Mouse (Mus musculus): ENCODE results near the gene Preb. TPM values are rescaled to one million over a fixed set of nuclear protein-coding genes. Genes with fewer than 3 reads are reported as not detected.

Preb gene
- total and polyA plus RNA-seq, 3 experiments, result 80.3 to 166 (median 84.6) TPM

GRCm38 (mm10) chr5:30921256-30922033 is 38.7 kb downstream of the Preb start, which contains the start of gene Khk:
Gene Khk (plus strand): TSS chr5:30921431.
- Histone ChIP-seq H3K4me3 (peak within 1 kb of the TSS; percentile 71), H3K27me3 (ENCODE audit: control insufficient read depth, insufficient read depth, low read length) (no peaks in the 10 kb centered on the region), H3K36me3 (ENCODE audit: control insufficient read depth, insufficient read depth, low read length) (no peaks in the 10 kb centered on the region), H3K27ac (peak within 1 kb of the TSS; percentile 84), H3K4me1 (ENCODE audit: control insufficient read depth, insufficient read depth, low read length) (peaks cover 6% of the 10 kb centered on the region), H3K79me2 (replicated peaks; ENCODE audit: control insufficient read depth, insufficient read depth, low read length) (no peaks in the 10 kb centered on the region), H3K9ac (ENCODE audit: low read depth, low read length) (peak within 1 kb of the TSS; percentile 47)
- DNase-seq, result peak; percentile 91 to 94
- intact Hi-C loops (cut with DNase I), result loop anchor here (5.0 kb wide), 2 partner anchors 41 to 126 kb away; partner anchors contain the start of genes Atraid, Preb and Slc5a6
- no peak; the same call in 1 of the 2 replicates for TF ChIP-seq EP300 (IDR thresholded peaks at IDR 0.05; ENCODE audit: insufficient read depth, low read depth, low read length)
- TF ChIP-seq POLR2A (IDR thresholded peaks at IDR 0.05; ENCODE audit: insufficient read depth, low read depth, low read length), result peak; percentile 91
- peak; percentile 81 for TF ChIP-seq CTCF (IDR thresholded peaks at IDR 0.05)
- WGBS, result 2% methylated on average over 40 of the region's 40 CpGs

- Histone ChIP-seq H3K4me1 (ENCODE audit: control insufficient read depth, insufficient read depth, low read length) (peaks cover 7% of the 10 kb centered on the region), H3K4me3 (no peak overlapping the region), H3K36me3 (ENCODE audit: control insufficient read depth, insufficient read depth, low read length) (no peaks in the 10 kb centered on the region), H3K9ac (ENCODE audit: low read depth, low read length) (no peak overlapping the region), H3K27ac (peak overlapping the region; percentile 84), H3K27me3 (ENCODE audit: control insufficient read depth, insufficient read depth, low read length) (no peaks in the 10 kb centered on the region), H3K79me2 (replicated peaks; ENCODE audit: control insufficient read depth, insufficient read depth, low read length) (no peaks in the 10 kb centered on the region)
- 68% methylated on average over 19 of the region's 19 CpGs for WGBS
- intact Hi-C loops (cut with DNase I), result loop anchor here (5.0 kb wide), 2 partner anchors 42 to 127 kb away; partner anchors contain the start of genes Atraid, Preb and Slc5a6
- TF ChIP-seq POLR2A (IDR thresholded peaks at IDR 0.05; ENCODE audit: insufficient read depth, low read depth, low read length) (no peak), EP300 (IDR thresholded peaks at IDR 0.05; ENCODE audit: insufficient read depth, low read depth, low read length) (no peak), CTCF (IDR thresholded peaks at IDR 0.05) (no peak)
- DNase-seq, result peak; percentile 56
These were observed 39.5 kb downstream of the Preb start for GRCm38 (mm10) chr5:30920621-30921020.

GRCm38 (mm10) chr5:30919831-30920614 is 40.1 kb downstream of the Preb start:
- no peak overlapping the region for H3K9ac ChIP-seq (ENCODE audit: low read depth, low read length)
- WGBS, result 75% methylated on average over 11 of the region's 11 CpGs
- H3K4me3 ChIP-seq, result no peak overlapping the region
- H3K27ac ChIP-seq, result no peak overlapping the region; the same call in 1 of the 2 replicates
- intact Hi-C loops (cut with DNase I), result loop anchor here (5.0 kb wide), 3 partner anchors 42 to 127 kb away; partner anchors contain the start of genes Atraid, Mapre3, Preb and Slc5a6
- TF ChIP-seq POLR2A (IDR thresholded peaks at IDR 0.05; ENCODE audit: insufficient read depth, low read depth, low read length), result no peak
- TF ChIP-seq CTCF (IDR thresholded peaks at IDR 0.05), result no peak
- no peak for TF ChIP-seq EP300 (IDR thresholded peaks at IDR 0.05; ENCODE audit: insufficient read depth, low read depth, low read length)
- no peaks in the 10 kb centered on the region for H3K36me3 ChIP-seq (ENCODE audit: control insufficient read depth, insufficient read depth, low read length)
- no peaks in the 10 kb centered on the region for H3K79me2 ChIP-seq (replicated peaks; ENCODE audit: control insufficient read depth, insufficient read depth, low read length)
- H3K27me3 ChIP-seq (ENCODE audit: control insufficient read depth, insufficient read depth, low read length), result no peaks in the 10 kb centered on the region
- peaks cover 12% of the 10 kb centered on the region for H3K4me1 ChIP-seq (ENCODE audit: control insufficient read depth, insufficient read depth, low read length)
- DNase-seq, result no peak

- H3K79me2 ChIP-seq (replicated peaks; ENCODE audit: control insufficient read depth, insufficient read depth, low read length), result no peaks in the 10 kb centered on the region
- no peaks in the 10 kb centered on the region for H3K27me3 ChIP-seq (ENCODE audit: control insufficient read depth, insufficient read depth, low read length)
- no peak for DNase-seq
- no peak overlapping the region for H3K9ac ChIP-seq (ENCODE audit: low read depth, low read length)
- no peaks in the 10 kb centered on the region for H3K36me3 ChIP-seq (ENCODE audit: control insufficient read depth, insufficient read depth, low read length)
- no peak overlapping the region; the same call in 1 of the 2 replicates for H3K27ac ChIP-seq
- 96% methylated on average over 8 of the region's 8 CpGs for WGBS
- no peak overlapping the region for H3K4me3 ChIP-seq
- intact Hi-C loops (cut with DNase I), result loop anchor here (5.0 kb wide), 1 partner anchor 106 kb away; the partner anchor contains the start of gene Mapre3
- H3K4me1 ChIP-seq (ENCODE audit: control insufficient read depth, insufficient read depth, low read length), result peaks cover 20% of the 10 kb centered on the region
- TF ChIP-seq CTCF (IDR thresholded peaks at IDR 0.05) (no peak), POLR2A (IDR thresholded peaks at IDR 0.05; ENCODE audit: insufficient read depth, low read depth, low read length) (no peak), EP300 (IDR thresholded peaks at IDR 0.05; ENCODE audit: insufficient read depth, low read depth, low read length) (no peak)
These were observed 41.5 kb downstream of the Preb start for GRCm38 (mm10) chr5:30918691-30919090.

GRCm38 (mm10) chr5:30917891-30918670 is 42.1 kb downstream of the Preb start:
- intact Hi-C loops (cut with DNase I), result loop anchor here (2.0 to 5.0 kb wide), 2 partner anchors 49 to 106 kb away; partner anchors contain the start of genes Mapre3 and Tmem214

More at GRCm38 (mm10) chr5:30917891-30918670, 42.1 kb downstream of the Preb start:
- Histone ChIP-seq H3K36me3 (ENCODE audit: control insufficient read depth, insufficient read depth, low read length) (no peaks in the 10 kb centered on the region), H3K79me2 (replicated peaks; ENCODE audit: control insufficient read depth, insufficient read depth, low read length) (no peaks in the 10 kb centered on the region), H3K9ac (ENCODE audit: low read depth, low read length) (no peak overlapping the region), H3K27ac (peak overlapping the region; percentile 82), H3K4me1 (ENCODE audit: control insufficient read depth, insufficient read depth, low read length) (peaks cover 20% of the 10 kb centered on the region), H3K4me3 (no peak overlapping the region), H3K27me3 (ENCODE audit: control insufficient read depth, insufficient read depth, low read length) (no peaks in the 10 kb centered on the region)
- TF ChIP-seq CTCF (IDR thresholded peaks at IDR 0.05) (no peak), EP300 (IDR thresholded peaks at IDR 0.05; ENCODE audit: insufficient read depth, low read depth, low read length) (no peak)
- WGBS, result 87% methylated on average over 31 of the region's 31 CpGs
- no peak for DNase-seq
